Mouse (Mus musculus) hindbrain, postnatal 0 days (tissue): Measurements from ENCODE around the gene Fgfr2. TPM values are rescaled to one million over a fixed set of nuclear protein-coding genes. Genes with fewer than 3 reads are reported as not detected.
"Not testable (repeated sequence)": the region's sequence is repeated elsewhere in the genome, so short reads cannot be mapped to it uniquely, and the experiment has no call there.

ENCODE experiments used
- ATAC-seq: fragments of 200-750 bp; cut with Nextera tagmentation; 2 replicates; pipeline ENCODE4 v1.8.0; 2017; ENCODE audit warnings: mild to moderate bottlenecking, moderate TSS enrichment, moderate library complexity
- DNase-seq: peaks from one replicate; pipeline ENCODE4 v3.0.0-alpha.2; 2015; ENCODE audit warnings: low spot score
- H3K27ac ChIP-seq: fragments of 300-500 bp; sonication (generic); 2 replicates; pipeline ENCODE4 v1.5.1; 2014; ENCODE audit warnings: mild to moderate bottlenecking
- H3K27me3 ChIP-seq: fragments of 300-500 bp; sonication (generic); 2 replicates; pipeline ENCODE4 v1.6.1; 2014; ENCODE audit warnings: low read length, mixed read lengths; ENCODE audit not compliant: insufficient read depth
- H3K36me3 ChIP-seq: fragments of 300-500 bp; sonication (generic); 2 replicates; pipeline ENCODE4 v1.6.1; 2014; ENCODE audit warnings: low read length, mixed read lengths; ENCODE audit not compliant: insufficient read depth
- H3K4me1 ChIP-seq: fragments of 300-500 bp; sonication (generic); 2 replicates; pipeline ENCODE4 v1.6.1; 2014; ENCODE audit warnings: antibody characterized with exemption, low read length, mixed read lengths; ENCODE audit not compliant: insufficient read depth
- H3K4me2 ChIP-seq: fragments of 300-500 bp; sonication (generic); 2 replicates; pipeline ENCODE4 v1.6.1; 2014; ENCODE audit warnings: low read depth, mild to moderate bottlenecking, low read length, moderate library complexity, mixed read lengths
- H3K4me3 ChIP-seq: fragments of 300-500 bp; sonication (generic); 2 replicates; pipeline ENCODE4 v1.5.1; 2014; ENCODE audit warnings: low read length
- H3K9ac ChIP-seq: fragments of 300-500 bp; sonication (generic); replicated peaks from 2 replicates; pipeline ENCODE4 v1.6.1; 2014; ENCODE audit warnings: mild to moderate bottlenecking, low read length, moderate library complexity, mixed read lengths
- H3K9me3 ChIP-seq: fragments of 300-500 bp; sonication (generic); 2 replicates; pipeline ENCODE4 v1.6.1; 2016; ENCODE audit warnings: low read length, mixed read lengths
- CTCF ChIP-seq: IDR thresholded peaks from 2 replicates; pipeline ENCODE4 v1.5.1; 2016; ENCODE audit warnings: antibody characterized with exemption, control low read depth, low read depth
- WGBS: fragments of 180-500 bp; shearing (Covaris S2); extraction: QIAGEN DNeasy Blood & Tissue Kit; methylation state at CpG from one replicate; pipeline ENCODE4 v1.1.7; 2014; 5-methylcytosine and 5-hydroxymethylcytosine counted together
- polyA plus RNA-seq: library from polyadenylated mRNA; unstranded; fragments of >200 nt; fragmentation: Nextera tagmentation; extraction: Ambion mirVana; gene quantifications from 2 replicates; pipeline ENCODE4 v1.2.1, GENCODE M21; 2015
- total RNA-seq: library from RNA; depleted of rRNA; stranded (reverse); fragments of >200 nt; gene quantifications from 2 replicates; pipeline ENCODE4 v1.2.3, GENCODE M21; 2014

Gene Fgfr2
- total and polyA plus RNA-seq, 2 experiments from 2014 or later: 17.3 to 49.0 TPM

- Histone ChIP-seq H3K4me1 (0 out of 2 replicates have a peak, but pooled peaks cover 3% of the 10 kb centered on the region), H3K27me3 (no peaks in the 10 kb centered on the region), H3K36me3 (no peaks in the 10 kb centered on the region), H3K4me2 (no peak overlapping the region), H3K27ac (no peak overlapping the region), H3K4me3 (no peak overlapping the region), H3K9ac (no peak overlapping the region), H3K9me3 (no peaks in the 10 kb centered on the region)
- no peak for TF ChIP-seq CTCF
- ATAC-seq (no peak), DNase-seq (no peak)
- 91% methylated on average over 5 of the region's 5 CpGs for WGBS
Observed at GRCm38 (mm10) chr7:130148906-130149305, 2974.2 kb downstream of the Fgfr2 start.

DNA sequence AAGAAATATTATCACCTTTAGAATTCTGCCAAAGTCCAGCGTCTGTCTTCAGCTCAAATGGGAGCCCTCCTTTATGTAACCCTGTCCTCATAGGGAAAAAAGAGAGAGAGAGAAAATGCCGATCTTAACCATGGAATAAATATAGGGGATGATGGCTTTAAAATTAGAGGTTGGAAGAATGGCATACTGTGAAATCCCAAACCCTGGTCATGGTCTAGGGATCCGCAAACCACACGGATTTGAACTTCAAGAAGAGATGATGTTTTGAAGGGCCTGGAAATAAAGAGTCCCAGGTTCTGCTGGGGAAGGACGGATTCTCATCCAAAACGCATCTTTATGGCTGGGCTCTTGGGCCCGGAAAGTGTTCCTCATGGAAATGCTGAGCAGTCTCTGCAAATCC lies 2975.9 kb downstream of the Fgfr2 start:
- Histone ChIP-seq H3K4me2 (no peak overlapping the region), H3K4me1 (0 out of 2 replicates have a peak, but pooled peaks cover 3% of the 10 kb centered on the region), H3K9me3 (no peaks in the 10 kb centered on the region), H3K36me3 (no peaks in the 10 kb centered on the region), H3K27me3 (no peaks in the 10 kb centered on the region), H3K27ac (no peak overlapping the region), H3K4me3 (no peak overlapping the region), H3K9ac (no peak overlapping the region)
- DNase-seq (no peak), ATAC-seq (no peak)
- 87% methylated on average over 7 of the region's 7 CpGs for WGBS
- TF ChIP-seq CTCF: no peak

DNA sequence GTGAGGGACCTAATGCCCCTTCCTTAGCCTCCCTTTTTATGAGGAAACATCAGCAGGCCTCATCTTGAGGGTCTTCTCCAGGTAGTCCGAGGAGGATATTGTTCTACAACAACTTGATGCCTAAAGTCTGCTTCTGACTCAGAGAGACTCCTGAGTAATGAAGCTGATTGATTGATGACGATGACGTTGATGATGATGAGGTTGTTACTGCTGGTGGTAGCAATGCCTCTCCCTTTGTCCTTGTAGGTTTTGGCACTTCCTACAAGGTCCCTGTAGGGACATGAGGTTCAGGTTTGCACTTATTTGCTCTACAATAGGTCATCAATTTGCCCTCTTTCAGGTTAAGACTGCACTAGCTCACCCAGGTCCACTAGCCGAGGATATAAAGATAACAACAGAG lies 2977.9 kb downstream of the Fgfr2 start:
- ATAC-seq (no peak), DNase-seq (no peak)
- Histone ChIP-seq H3K27me3 (no peaks in the 10 kb centered on the region), H3K4me2 (no peak overlapping the region), H3K36me3 (no peaks in the 10 kb centered on the region), H3K4me3 (no peak overlapping the region), H3K4me1 (0 out of 2 replicates have a peak, but pooled peaks cover 3% of the 10 kb centered on the region), H3K27ac (no peak overlapping the region), H3K9me3 (no peaks in the 10 kb centered on the region), H3K9ac (no peak overlapping the region)
- WGBS: 90% methylated on average over 4 of the region's 4 CpGs
- TF ChIP-seq CTCF: no peak

DNA sequence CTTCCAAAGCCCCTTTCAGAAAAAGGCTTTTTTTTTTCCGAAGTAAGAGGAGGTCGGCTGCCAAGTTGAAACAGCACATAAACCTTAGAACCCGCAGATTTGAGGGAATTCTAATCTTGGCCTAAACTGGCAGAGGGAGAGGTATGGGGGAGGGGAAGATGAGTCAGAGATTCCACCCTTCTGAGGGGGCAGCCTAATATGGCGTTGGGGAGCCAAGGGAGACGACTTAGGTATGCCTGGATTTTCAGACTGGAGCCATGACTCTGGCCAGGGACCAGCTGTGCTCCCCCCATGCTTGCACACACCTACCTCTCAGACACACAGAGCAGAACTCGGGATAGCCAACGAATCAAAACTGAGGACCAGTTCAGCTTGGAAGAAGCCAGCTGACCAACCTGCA lies 2979.8 kb downstream of the Fgfr2 start:
- Histone ChIP-seq H3K4me2 (no peak overlapping the region), H3K4me3 (no peak overlapping the region), H3K9ac (no peak overlapping the region), H3K27me3 (no peaks in the 10 kb centered on the region), H3K27ac (no peak overlapping the region), H3K4me1 (0 out of 2 replicates have a peak, but pooled peaks cover 3% of the 10 kb centered on the region), H3K9me3 (no peaks in the 10 kb centered on the region), H3K36me3 (no peaks in the 10 kb centered on the region)
- 45% methylated on average over 7 of the region's 7 CpGs for WGBS
- no peak for ATAC-seq
- no peak for TF ChIP-seq CTCF
- DNase-seq: no peak

GRCm38 (mm10) chr7:130141088-130141873 lies 2981.9 kb downstream of the Fgfr2 start:
- Histone ChIP-seq H3K9ac (no peak overlapping the region), H3K27me3 (no peaks in the 10 kb centered on the region), H3K36me3 (no peaks in the 10 kb centered on the region), H3K4me1 (no peaks in the 10 kb centered on the region), H3K9me3 (no peaks in the 10 kb centered on the region), H3K4me2 (no peak overlapping the region), H3K27ac (no peak overlapping the region), H3K4me3 (no peak overlapping the region)
- DNase-seq: no peak
- no peak for ATAC-seq
- no peak for TF ChIP-seq CTCF
- WGBS: 66% methylated on average over 3 of the region's 3 CpGs

DNA sequence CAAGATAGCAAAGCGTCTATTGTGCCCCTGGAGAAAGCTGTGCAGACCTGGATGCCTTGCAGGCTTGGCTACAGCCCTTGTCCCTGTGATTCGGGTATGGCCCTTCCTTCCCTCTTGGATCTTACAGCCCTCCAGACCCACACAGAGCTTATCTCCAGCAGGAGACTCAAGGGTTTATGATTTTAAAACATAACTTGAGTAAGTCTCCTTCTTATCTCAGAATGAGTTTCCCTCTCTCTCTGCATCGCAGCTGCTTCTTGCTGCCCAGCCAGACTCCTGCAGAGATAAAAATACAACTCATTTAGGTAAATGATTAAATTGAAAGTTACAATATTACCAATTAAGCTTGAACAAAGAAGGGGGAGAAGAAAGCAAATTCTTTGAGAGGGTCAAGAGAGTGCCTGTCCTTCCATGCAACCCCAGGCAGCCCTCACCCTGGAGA lies 2988.2 kb downstream of the Fgfr2 start:
- H3K4me3 ChIP-seq: no peak overlapping the region
- no peaks in the 10 kb centered on the region for H3K27me3 ChIP-seq
- TF ChIP-seq CTCF: no peak
- no peaks in the 10 kb centered on the region for H3K36me3 ChIP-seq
- H3K4me2 ChIP-seq: no peak overlapping the region
- 53% methylated on average over 3 of the region's 3 CpGs for WGBS
- H3K9ac ChIP-seq: no peak overlapping the region
- ATAC-seq: no peak
- DNase-seq: no peak
- H3K27ac ChIP-seq: no peak overlapping the region
- no peaks in the 10 kb centered on the region for H3K4me1 ChIP-seq
- no peaks in the 10 kb centered on the region for H3K9me3 ChIP-seq

- not testable (repeated sequence) for H3K4me3 ChIP-seq, H3K4me1 ChIP-seq, H3K4me2 ChIP-seq, ATAC-seq, H3K9ac ChIP-seq, H3K36me3 ChIP-seq, H3K27me3 ChIP-seq, DNase-seq, H3K9me3 ChIP-seq, H3K27ac ChIP-seq
Observed at GRCm38 (mm10) chr7:130134428-130134827, 2988.7 kb downstream of the Fgfr2 start.
